10 mouse cellular contexts compared by ENCODE assay signal in genomic region chr3:95686492-95687167, GRCm38 (mm10). TPM values are rescaled to one million over a fixed set of nuclear protein-coding genes. Genes with fewer than 3 reads are reported as not detected.
A peak's percentile ranks its signal among the peaks of the same experiment; 100 is the strongest.
DNase-seq lines count a peak whose midpoint lies in the region; ATAC-seq and TF ChIP-seq lines count a peak whose summit lies in the region.
"Had no signal": no experiment of that assay in that cellular context is flagged by ENCODE, and none has a peak within 500 bp of the region (broad histone marks: within the 10 kb centered on the region; RNA-seq: fewer than 3 reads in every experiment).

No protein-coding gene starts in this region.

- no peak overlapping the region for H3K4me3 ChIP-seq in embryonic facial prominence, embryonic 11.5 days (ENCODE audit: low read depth, low read length)
- peak overlapping the region; percentile 50; the same call in 1 of the 2 replicates for H3K4me3 ChIP-seq in liver, postnatal 0 days (ENCODE audit: low read depth, low read length)
- no peak overlapping the region for H3K4me3 ChIP-seq in thymus, adult 2 months (ENCODE audit: control insufficient read depth, insufficient read depth, low read length)

- H3K27ac ChIP-seq in embryonic facial prominence, embryonic 11.5 days (replicated peaks; ENCODE audit: low read depth, low read length): no peak overlapping the region
- H3K27ac ChIP-seq in liver, postnatal 0 days (ENCODE audit: low read depth): 0 out of 2 replicates have a peak overlapping the region, but pooled peaks have one; percentile 11
- no peak overlapping the region for H3K27ac ChIP-seq in thymus, adult 2 months (ENCODE audit: control insufficient read depth, insufficient read depth, low read length)

- 38% methylated on average over 10 of the region's 10 CpGs for WGBS in embryonic facial prominence, embryonic 11.5 days
- 55% methylated on average over 10 of the region's 10 CpGs for WGBS in liver, postnatal 0 days (ENCODE audit: insufficient replicate concordance)
- 85% methylated on average over 10 of the region's 10 CpGs for WGBS in thymus, adult 2 months

- TF ChIP-seq CTCF in liver, postnatal 0 days (IDR thresholded peaks at IDR 0.05; ENCODE audit: low read depth): no peak
- TF ChIP-seq CTCF in thymus, adult 2 months (IDR thresholded peaks at IDR 0.05; ENCODE audit: borderline replicate concordance, control insufficient read depth, extremely low read depth, insufficient read depth, low read length, poor library complexity): no peak

- peaks cover 3% of the 10 kb centered on the region for H3K27me3 ChIP-seq in embryonic facial prominence, embryonic 11.5 days (ENCODE audit: control insufficient read depth, insufficient read depth, low read length)
- peaks cover 11% of the 10 kb centered on the region; the same call in 1 of the 2 replicates for H3K27me3 ChIP-seq in liver, postnatal 0 days (ENCODE audit: insufficient read depth, low read length)
- no peaks in the 10 kb centered on the region for H3K27me3 ChIP-seq in thymus, adult 2 months (ENCODE audit: control insufficient read depth, insufficient read depth, low read length)
- H3K27me3 ChIP-seq: CH12.LX had no signal

- no peak for TF ChIP-seq EP300 in liver, postnatal 0 days (IDR thresholded peaks at IDR 0.05; ENCODE audit: low read depth)

- H3K4me2 ChIP-seq in embryonic facial prominence, embryonic 11.5 days (ENCODE audit: low read depth, low read length): no peak overlapping the region; the same call in 1 of the 2 replicates
- peak overlapping the region; percentile 89; the same call in 1 of the 2 replicates for H3K4me2 ChIP-seq in liver, postnatal 0 days (ENCODE audit: low read depth, low read length)

- H3K9me3 ChIP-seq in embryonic facial prominence, embryonic 11.5 days (replicated peaks; ENCODE audit: control insufficient read depth, low read length): no peaks in the 10 kb centered on the region
- no peaks in the 10 kb centered on the region for H3K9me3 ChIP-seq in liver, postnatal 0 days (ENCODE audit: low read length)

- intact Hi-C loops in heart, postnatal 14 days (cut with DNase I): no loop called here

- H3K4me1 ChIP-seq in embryonic facial prominence, embryonic 11.5 days (ENCODE audit: control insufficient read depth, insufficient read depth, low read length): peaks cover 5% of the 10 kb centered on the region
- H3K4me1 ChIP-seq in liver, postnatal 0 days (ENCODE audit: insufficient read depth): peaks cover 12% of the 10 kb centered on the region; the same call in 1 of the 2 replicates
- peaks cover 14% of the 10 kb centered on the region for H3K4me1 ChIP-seq in thymus, adult 2 months (replicated peaks; ENCODE audit: control insufficient read depth, insufficient read depth, low read length)

- 0 out of 2 replicates have a peak, but pooled peaks have one; percentile 4 for ATAC-seq in embryonic facial prominence, embryonic 11.5 days (replicated peaks; ENCODE audit: insufficient number of reproducible peaks, low FRiP score, low TSS enrichment, low read depth)
- ATAC-seq in liver, postnatal 0 days: no peak

- DNase-seq in heart, adult 11 months: peak; percentile 95
- DNase-seq in heart, adult 8-10 months (ENCODE audit: low spot score): no peak
- no peak for DNase-seq in embryonic facial prominence, embryonic 11.5 days (ENCODE audit: low spot score)
- peak; percentile 20 to 36 for DNase-seq in heart, postnatal 14 days
- no peak for DNase-seq in liver, postnatal 0 days
- no peak for DNase-seq in cerebellum, adult 9-11 months
- no peak for DNase-seq in thymus, adult 2 months
- no peak for DNase-seq in adrenal gland, adult 8-10 months

- H3K36me3 ChIP-seq in embryonic facial prominence, embryonic 11.5 days (replicated peaks; ENCODE audit: control insufficient read depth, insufficient read depth, low read depth, low read length): no peaks in the 10 kb centered on the region
- no peaks in the 10 kb centered on the region for H3K36me3 ChIP-seq in liver, postnatal 0 days (replicated peaks; ENCODE audit: insufficient read depth, low read length)
- no peaks in the 10 kb centered on the region for H3K36me3 ChIP-seq in thymus, adult 2 months (ENCODE audit: control insufficient read depth, insufficient read depth, low read length)

- H3K9ac ChIP-seq in embryonic facial prominence, embryonic 11.5 days (replicated peaks; ENCODE audit: low read length): no peak overlapping the region
- H3K9ac ChIP-seq in liver, postnatal 0 days (replicated peaks): peak overlapping the region; percentile 7; the same call in 1 of the 2 replicates

- TF ChIP-seq POLR2A in thymus, adult 2 months (IDR thresholded peaks at IDR 0.05; ENCODE audit: control insufficient read depth, extremely low read depth, insufficient read depth, low read length, poor library complexity): no peak

RNA-seq across cellular contexts. Expression of gene Adamtsl4, which starts 1.1 kb away (rescaled TPM):
- 10 to 100 TPM; 35.5 to 60.3 (median 45.4) TPM for total RNA-seq in heart, adult 8-10 months (2022)
- polyA plus RNA-seq in embryonic facial prominence, embryonic 11.5 days (2014; fragmentation: Nextera tagmentation; extraction: Ambion mirVana): 0.55 and 0.71 TPM in 2 replicates
- 10 to 100 TPM; 48.3 to 57.2 TPM for total RNA-seq in heart, postnatal 14 days (2021)
- polyA plus RNA-seq in liver, postnatal 0 days (2015; fragmentation: Nextera tagmentation; extraction: Ambion mirVana): 2.5 and 2.6 TPM in 2 replicates
- polyA plus RNA-seq in thymus, adult 2 months (2012; rRNA removed): 3.1 and 4.1 TPM in 2 replicates
- 10 to 100 TPM in 1 of 4 experiments, 1 to 10 TPM in 3; 4.3 to 10.2 (median 6.4) TPM for total RNA-seq in adrenal gland, adult 8-10 months (2022)
- total RNA-seq: hematopoietic stem cell, adult 5-6 weeks had no signal

RNA-seq across cellular contexts. Expression of gene Mcl1, which starts 28.0 kb away (rescaled TPM):
- total RNA-seq in heart, adult 8-10 months (2022): 100 to 1,000 TPM; 123 to 159 (median 134) TPM
- 77.1 and 83.3 TPM in 2 replicates for polyA plus RNA-seq in embryonic facial prominence, embryonic 11.5 days (2014; fragmentation: Nextera tagmentation; extraction: Ambion mirVana)
- total RNA-seq in heart, postnatal 14 days (2021): 100 to 1,000 TPM; 161 to 165 TPM
- polyA plus RNA-seq in liver, postnatal 0 days (2015; fragmentation: Nextera tagmentation; extraction: Ambion mirVana): 36.2 and 38.2 TPM in 2 replicates
- 145 and 198 TPM in 2 replicates for polyA plus RNA-seq in thymus, adult 2 months (2012; rRNA removed)
- 100 to 1,000 TPM; 177 to 189 (median 179) TPM for total RNA-seq in adrenal gland, adult 8-10 months (2022)

RNA-seq across cellular contexts. Expression of gene Ecm1, which starts 52.7 kb away (rescaled TPM):
- 10 to 100 TPM; 36.6 to 76.5 (median 42.3) TPM for total RNA-seq in heart, adult 8-10 months (2022)
- polyA plus RNA-seq in embryonic facial prominence, embryonic 11.5 days (2014; fragmentation: Nextera tagmentation; extraction: Ambion mirVana): 5.1 and 6.1 TPM in 2 replicates
- total RNA-seq in heart, postnatal 14 days (2021): 10 to 100 TPM; 46.0 to 59.8 TPM
- polyA plus RNA-seq in liver, postnatal 0 days (2015; fragmentation: Nextera tagmentation; extraction: Ambion mirVana): 81.2 and 90.1 TPM in 2 replicates
- polyA plus RNA-seq in thymus, adult 2 months (2012; rRNA removed): 80.2 and 125 TPM in 2 replicates
- 100 to 1,000 TPM; 619 to 722 (median 665) TPM for total RNA-seq in adrenal gland, adult 8-10 months (2022)

Comparison
In these comparisons a context has a peak if more than half of its experiments do, and no peak if none do; other contexts are left out.
1. DNase-seq: peak in heart, adult 11 months (single experiment) and heart, postnatal 14 days (2 of 2); none in heart, adult 8-10 months (single experiment), embryonic facial prominence, embryonic 11.5 days (single experiment), liver, postnatal 0 days (single experiment), cerebellum, adult 9-11 months (single experiment), thymus, adult 2 months (single experiment) and adrenal gland, adult 8-10 months (single experiment).
2. RNA of gene Ecm1, which starts 52.7 kb away (total RNA-seq): 619 to 722 TPM in adrenal gland, adult 8-10 months; 46.0 to 59.8 TPM in heart, postnatal 14 days and 36.6 to 76.5 TPM in heart, adult 8-10 months; every median in the first group is over 4 times any median in the second.